Mouse (Mus musculus) intestine, postnatal 0 days (tissue): ENCODE measurements around the gene Zmiz2. TPM values are rescaled to one million over a fixed set of nuclear protein-coding genes. Genes with fewer than 3 reads are reported as not detected.
"Not testable (repeated sequence)": the region's sequence is repeated elsewhere in the genome, so short reads cannot be mapped to it uniquely, and the experiment has no call there.

ENCODE experiments used
- ATAC-seq: fragments of 200-750 bp; cut with Nextera tagmentation; 2 replicates; pipeline ENCODE4 v1.8.0; 2017; ENCODE audit warnings: mild to moderate bottlenecking, moderate TSS enrichment, moderate library complexity
- H3K27ac ChIP-seq: fragments of 300-500 bp; sonication (generic); 2 replicates; pipeline ENCODE4 v1.5.1; 2014; ENCODE audit warnings: mild to moderate bottlenecking, low read depth, low read length, moderate library complexity
- H3K27me3 ChIP-seq: fragments of 300-500 bp; sonication (generic); replicated peaks from 2 replicates; pipeline ENCODE4 v1.6.1; 2014; ENCODE audit warnings: low read length, mixed read lengths; ENCODE audit not compliant: control insufficient read depth, insufficient read depth
- H3K36me3 ChIP-seq: fragments of 300-500 bp; sonication (generic); 2 replicates; pipeline ENCODE4 v1.6.1; 2014; ENCODE audit warnings: mild to moderate bottlenecking, moderate library complexity; ENCODE audit not compliant: control insufficient read depth, insufficient read depth
- H3K4me1 ChIP-seq: fragments of 300-500 bp; sonication (generic); replicated peaks from 2 replicates; pipeline ENCODE4 v1.6.1; 2014; ENCODE audit warnings: antibody characterized with exemption, low read length, mixed read lengths; ENCODE audit not compliant: control insufficient read depth, insufficient read depth
- H3K4me2 ChIP-seq: fragments of 300-500 bp; sonication (generic); replicated peaks from 2 replicates; pipeline ENCODE4 v1.6.1; 2014; ENCODE audit warnings: low read depth, mild to moderate bottlenecking, moderate library complexity
- H3K4me3 ChIP-seq: fragments of 300-500 bp; sonication (generic); 2 replicates; pipeline ENCODE4 v1.5.1; 2014; ENCODE audit warnings: low read depth, low read length
- H3K9ac ChIP-seq: fragments of 300-500 bp; sonication (generic); 2 replicates; pipeline ENCODE4 v1.6.1; 2014; ENCODE audit warnings: mild to moderate bottlenecking, low read depth, low read length
- H3K9me3 ChIP-seq: fragments of 300-500 bp; sonication (generic); 2 replicates; pipeline ENCODE4 v1.6.1; 2016; ENCODE audit warnings: mixed run types; ENCODE audit not compliant: control insufficient read depth
- CTCF ChIP-seq: sonication (generic); IDR thresholded peaks from 2 replicates; pipeline ENCODE4 v1.5.1; 2016; ENCODE audit warnings: low read depth, mild to moderate bottlenecking, control low read depth, antibody characterized with exemption, moderate library complexity
- WGBS: fragments of 180-500 bp; shearing (Covaris S2); extraction: QIAGEN DNeasy Blood & Tissue Kit; methylation state at CpG from one replicate; pipeline ENCODE4 v1.1.7; 2014; 5-methylcytosine and 5-hydroxymethylcytosine counted together
- microRNA-seq: library from miRNA; unstranded; fragments of <30 nt; microRNA quantifications from one replicate; pipeline ENCODE4, GENCODE M21; 2016
- polyA plus RNA-seq: library from polyadenylated mRNA; unstranded; fragments of >200 nt; fragmentation: Nextera tagmentation; extraction: Ambion mirVana; gene quantifications from 2 replicates; pipeline ENCODE4 v1.2.1, GENCODE M21; 2015

Gene Zmiz2
- polyA plus RNA-seq, 1 experiment from 2014 or later = 8.0 TPM

DNA sequence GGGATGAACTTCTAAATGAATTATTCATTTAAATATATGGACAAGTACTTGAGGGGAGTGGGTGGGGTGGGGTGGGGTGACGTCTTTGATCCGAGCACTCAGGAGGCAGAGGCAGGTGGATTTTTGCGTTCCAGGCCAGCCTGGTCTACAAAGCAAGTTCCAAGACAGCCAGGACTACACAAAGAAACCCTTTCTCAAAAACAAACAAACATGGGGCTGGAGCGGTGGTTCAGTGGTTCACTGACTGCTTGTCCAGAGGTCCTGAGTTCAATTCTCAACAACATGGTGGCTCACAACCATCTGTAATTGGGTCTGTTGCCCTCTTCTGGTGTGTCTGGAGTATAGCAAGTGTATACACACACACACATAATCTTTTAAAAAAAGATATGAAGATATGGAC, 56.6 kb downstream of the Zmiz2 start:
- Histone ChIP-seq H3K27me3 (no peaks in the 10 kb centered on the region), H3K4me2 (0 out of 2 replicates have a peak overlapping the region, but pooled peaks have one; percentile 54), H3K27ac (no peak overlapping the region), H3K9me3 (no peaks in the 10 kb centered on the region), H3K9ac (no peak overlapping the region), H3K36me3 (no peaks in the 10 kb centered on the region), H3K4me3 (no peak overlapping the region), H3K4me1 (no peaks in the 10 kb centered on the region)
- no peak for ATAC-seq
- peak; percentile 28 for TF ChIP-seq CTCF
- WGBS = 72% methylated on average over 4 of the region's 4 CpGs

DNA sequence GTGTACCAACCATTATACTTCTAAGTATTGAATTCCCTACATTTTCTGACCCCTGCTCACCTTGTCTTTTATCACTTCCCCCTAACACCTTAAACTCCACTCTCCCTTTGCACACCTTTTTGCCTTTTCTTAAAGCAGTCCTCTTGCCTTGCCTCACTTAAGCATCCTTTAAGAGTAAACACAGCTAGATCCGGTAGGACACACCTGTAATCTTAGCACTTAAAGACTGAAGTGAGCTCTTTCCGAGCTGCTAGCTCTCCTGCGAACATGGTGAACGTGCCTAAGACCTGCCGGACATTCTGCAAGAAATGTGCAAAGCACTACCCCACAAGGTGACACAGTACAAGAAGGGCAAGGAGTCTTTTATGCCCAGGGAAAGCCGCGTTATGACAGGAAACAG, 57.1 kb downstream of the Zmiz2 start:
- WGBS = 83% methylated on average over 7 of the region's 7 CpGs
- Histone ChIP-seq H3K36me3 (no peaks in the 10 kb centered on the region), H3K4me3 (no peak overlapping the region), H3K27ac (no peak overlapping the region), H3K9me3 (no peaks in the 10 kb centered on the region), H3K9ac (no peak overlapping the region), H3K27me3 (no peaks in the 10 kb centered on the region), H3K4me1 (no peaks in the 10 kb centered on the region), H3K4me2 (no peak overlapping the region)
- no peak for ATAC-seq
- TF ChIP-seq CTCF = no peak

DNA sequence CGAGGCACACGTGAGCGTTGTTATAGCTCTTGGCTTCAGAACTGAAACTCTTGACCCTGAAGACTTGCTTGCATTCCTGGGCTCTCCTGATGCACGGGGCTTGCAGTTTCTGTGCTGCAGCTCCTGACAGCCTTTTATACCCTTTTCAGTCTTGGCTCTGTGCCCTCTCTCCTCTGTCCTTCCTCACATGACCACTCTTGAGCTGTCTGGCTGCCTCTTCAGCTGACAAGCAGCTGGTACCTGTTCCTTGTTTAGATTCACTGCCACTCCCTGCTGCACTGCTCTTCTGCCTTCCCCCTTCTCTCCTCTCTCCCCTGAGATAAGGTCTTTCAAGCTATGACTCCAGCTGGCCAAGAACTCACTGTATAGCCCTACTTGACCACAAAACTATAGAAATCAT, 58.6 kb downstream of the Zmiz2 start:
- Histone ChIP-seq H3K27ac (no peak overlapping the region), H3K36me3 (no peaks in the 10 kb centered on the region), H3K9ac (no peak overlapping the region), H3K4me1 (no peaks in the 10 kb centered on the region), H3K27me3 (no peaks in the 10 kb centered on the region), H3K4me3 (no peak overlapping the region), H3K9me3 (no peaks in the 10 kb centered on the region), H3K4me2 (no peak overlapping the region)
- no peak for ATAC-seq
- 70% methylated on average over 4 of the region's 4 CpGs for WGBS
- no peak for TF ChIP-seq CTCF

DNA sequence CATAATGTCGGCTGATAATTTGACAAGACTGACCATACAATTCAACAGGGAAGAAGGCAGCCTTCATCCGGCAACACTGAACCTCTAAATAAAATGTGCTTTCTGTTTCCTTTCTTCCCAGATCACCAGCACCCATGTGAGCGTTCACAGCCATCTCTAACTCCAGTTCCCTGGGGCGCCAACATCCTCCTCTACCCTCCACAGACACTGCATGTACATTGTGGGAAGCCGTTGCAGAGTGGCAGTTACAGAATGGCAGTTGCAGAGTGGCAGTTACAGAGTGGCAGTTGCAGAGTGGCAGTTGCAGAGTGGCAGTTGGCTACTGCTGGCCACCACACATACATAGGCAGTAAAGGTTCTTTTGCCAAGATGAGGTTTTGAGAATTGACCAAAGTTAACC, 59.3 kb downstream of the Zmiz2 start:
- H3K9me3 ChIP-seq, ATAC-seq, H3K4me2 ChIP-seq, H3K27me3 ChIP-seq, H3K9ac ChIP-seq, H3K4me3 ChIP-seq, H3K27ac ChIP-seq, H3K4me1 ChIP-seq, H3K36me3 ChIP-seq: not testable (repeated sequence)
- WGBS = 93% methylated on average over 5 of the region's 5 CpGs

Small RNA genes within 50 kb of the gene (microRNA-seq; reads per million reads assigned to microRNA genes)
- gene Mir7651 = not detected

Other genes starting within 250 kb of the Zmiz2 start
- 0.41 and 0.74 TPM in 2 replicates for gene A730071L15Rik, start 189.0 kb upstream of the Zmiz2 start, polyA plus RNA-seq
- 17.2 and 20.0 TPM in 2 replicates for gene Nudcd3, start 188.7 kb upstream of the Zmiz2 start, polyA plus RNA-seq
- 70.7 and 75.4 TPM in 2 replicates for gene Npc1l1, start 158.9 kb upstream of the Zmiz2 start, polyA plus RNA-seq
- 36.3 and 39.7 TPM in 2 replicates for gene Ddx56, start 121.3 kb upstream of the Zmiz2 start, polyA plus RNA-seq
- gene Tmed4, start 114.2 kb upstream of the Zmiz2 start, polyA plus RNA-seq = 198 and 203 TPM in 2 replicates
- gene Ogdh, start 97.4 kb upstream of the Zmiz2 start, polyA plus RNA-seq = 141 and 148 TPM in 2 replicates
- gene Ppia, start 26.4 kb downstream of the Zmiz2 start, polyA plus RNA-seq = 3,711 and 4,178 TPM in 2 replicates
- gene H2afv, start 55.4 kb downstream of the Zmiz2 start, polyA plus RNA-seq = 343 and 346 TPM in 2 replicates
- 21.6 and 25.1 TPM in 2 replicates for gene Purb, start 86.8 kb downstream of the Zmiz2 start, polyA plus RNA-seq
- 0.87 and 0.95 TPM in 2 replicates for gene Myo1g, start 131.9 kb downstream of the Zmiz2 start, polyA plus RNA-seq
- gene Ccm2, start 157.8 kb downstream of the Zmiz2 start, polyA plus RNA-seq = 37.2 and 39.6 TPM in 2 replicates
- gene Nacad, start 217.0 kb downstream of the Zmiz2 start, polyA plus RNA-seq = 4.0 and 4.8 TPM in 2 replicates
- gene Tbrg4, start 237.0 kb downstream of the Zmiz2 start, polyA plus RNA-seq = 30.8 and 32.6 TPM in 2 replicates
- 1.3 and 4.3 TPM in 2 replicates for gene Wap, start 249.6 kb downstream of the Zmiz2 start, polyA plus RNA-seq